Mouse (Mus musculus) cerebellum, adult 8-10 months (tissue): ENCODE data around the gene Gm4869.
"Not testable (repeated sequence)": the region's sequence is repeated elsewhere in the genome, so short reads cannot be mapped to it uniquely, and the experiment has no call there.

Experiments used
- DNase-seq: peaks from one replicate; pipeline ENCODE4 v3.0.0; 2022

Gm4869 gene

DNA sequence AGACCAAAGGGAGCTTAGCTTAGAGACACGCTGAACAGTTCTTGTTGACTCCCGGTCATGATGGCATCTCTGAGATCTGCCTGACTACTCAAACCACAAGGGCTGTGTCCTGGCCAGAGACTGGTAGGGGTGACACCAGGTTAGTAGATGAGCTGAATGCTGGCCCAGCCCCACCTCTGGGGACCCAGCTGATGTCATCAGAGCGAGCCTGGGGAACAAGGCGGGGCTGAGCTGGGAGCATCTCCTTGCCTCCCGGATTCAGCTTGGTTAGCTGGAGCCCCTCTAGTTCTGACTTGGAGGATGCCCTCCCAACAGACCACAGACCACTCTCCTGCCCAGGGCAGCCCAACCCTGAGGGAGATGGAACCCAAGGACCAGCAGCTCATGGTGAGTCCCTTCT lies at the start of gene Gm4869:
Gene Gm4869, plus strand, starts transcription at position 301 of the 400 bp plus-strand sequence.
- DNase-seq = no peak

DNA sequence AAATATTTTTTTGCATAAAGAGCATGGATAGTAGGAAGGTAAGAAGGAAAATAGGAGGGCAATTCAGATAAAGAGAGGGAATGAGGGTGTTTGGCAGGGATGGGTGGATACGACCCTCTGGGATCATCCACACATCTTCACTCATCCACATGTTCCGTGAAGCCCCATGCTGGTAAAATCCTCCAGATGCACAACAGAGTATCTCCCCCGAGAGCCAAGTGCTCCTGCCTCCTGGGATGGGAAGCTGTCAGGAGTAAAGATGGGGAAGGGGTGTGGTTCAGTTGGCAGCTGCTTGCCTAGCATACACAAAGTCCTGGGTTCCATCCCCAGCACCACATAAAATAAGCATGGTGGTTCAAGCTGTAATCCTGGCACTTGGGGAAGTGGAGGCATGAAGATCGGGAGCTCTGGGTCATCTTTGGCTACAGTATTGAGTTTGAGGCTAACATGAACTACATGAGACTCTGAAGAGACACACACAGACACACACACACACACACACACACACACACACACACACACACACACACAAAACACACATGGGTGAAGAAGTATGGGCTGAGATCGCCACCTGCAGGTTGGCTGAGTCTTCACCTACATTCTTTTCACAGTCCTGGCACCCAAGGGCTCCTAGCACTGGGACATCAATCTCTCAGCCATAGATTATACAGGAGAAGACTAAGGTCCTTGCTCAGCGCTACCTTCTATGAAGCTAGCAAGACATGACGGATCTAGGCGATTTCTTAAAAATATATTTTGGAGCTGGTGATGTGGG lies 49.1 kb upstream of the Gm4869 start:
- DNase-seq = no peak

DNA sequence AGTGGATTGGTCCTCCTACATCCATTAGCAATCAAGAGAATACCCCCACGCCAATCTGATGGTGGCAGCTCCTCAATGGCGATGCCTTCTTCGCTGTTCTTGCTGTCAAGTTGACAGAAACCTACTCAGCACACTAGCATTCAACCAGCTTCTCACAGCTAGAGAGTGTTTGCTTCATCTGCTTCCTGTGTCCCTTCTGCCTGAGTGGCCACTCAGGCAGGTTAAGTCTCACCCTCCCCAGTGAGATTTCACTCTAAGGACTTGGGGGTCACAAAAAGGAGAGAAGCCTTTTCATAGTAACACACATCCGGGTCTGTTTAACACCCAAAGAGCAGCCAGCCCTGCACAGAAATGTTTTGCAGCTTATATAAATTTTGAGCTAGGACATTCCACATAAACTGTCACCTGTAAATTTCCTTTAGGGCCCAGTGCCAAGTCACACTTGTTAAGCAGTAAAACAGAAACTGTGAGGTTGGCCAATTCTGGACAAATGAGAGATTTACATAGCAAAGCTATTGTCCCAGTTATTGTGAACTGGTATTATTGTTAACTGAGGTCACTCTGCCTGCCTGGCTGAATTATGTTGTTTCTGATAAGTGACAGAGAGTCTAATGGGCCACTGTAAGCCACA lies 42.7 kb upstream of the Gm4869 start:
- no peak for DNase-seq

DNA sequence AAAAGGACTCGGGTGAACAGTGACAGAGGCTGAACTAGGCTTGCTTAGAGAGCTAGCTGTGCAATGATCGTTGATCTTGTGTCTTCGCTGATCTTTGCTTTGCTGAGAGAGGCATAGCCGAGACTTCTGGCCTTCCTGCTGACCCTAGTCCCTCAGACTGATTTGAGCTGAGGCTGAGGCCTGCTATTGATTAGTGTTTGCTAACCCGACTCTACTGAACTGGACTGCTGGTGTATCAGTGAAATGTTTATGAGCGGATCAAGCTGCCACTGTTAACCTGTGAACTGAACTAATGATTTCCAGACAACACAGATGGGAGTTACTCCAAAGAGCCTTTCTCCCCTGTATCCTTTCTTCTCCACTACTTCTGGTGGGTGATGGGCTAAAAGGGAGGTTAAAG lies 40.3 kb upstream of the Gm4869 start:
- DNase-seq = no peak

DNA sequence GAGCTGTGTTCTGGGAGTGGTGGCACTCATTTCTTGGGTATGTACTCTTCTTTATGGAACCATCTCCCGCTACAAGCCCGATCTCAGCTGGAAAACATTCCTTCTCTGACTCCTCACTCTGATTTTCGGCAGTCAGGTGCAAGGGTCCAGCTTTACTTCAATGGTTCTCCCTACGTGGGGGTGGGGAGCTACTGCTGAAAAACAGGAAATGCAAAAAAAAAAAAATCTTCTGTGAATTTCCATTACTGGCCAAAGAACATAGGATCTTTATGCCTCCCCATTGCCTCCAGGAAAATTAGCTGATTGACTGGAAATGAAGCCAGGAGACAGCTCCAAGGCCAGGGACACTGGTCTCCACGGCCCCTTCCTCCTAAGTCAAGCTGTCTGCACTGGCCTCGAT lies 38.8 kb upstream of the Gm4869 start:
- DNase-seq = no peak

DNA sequence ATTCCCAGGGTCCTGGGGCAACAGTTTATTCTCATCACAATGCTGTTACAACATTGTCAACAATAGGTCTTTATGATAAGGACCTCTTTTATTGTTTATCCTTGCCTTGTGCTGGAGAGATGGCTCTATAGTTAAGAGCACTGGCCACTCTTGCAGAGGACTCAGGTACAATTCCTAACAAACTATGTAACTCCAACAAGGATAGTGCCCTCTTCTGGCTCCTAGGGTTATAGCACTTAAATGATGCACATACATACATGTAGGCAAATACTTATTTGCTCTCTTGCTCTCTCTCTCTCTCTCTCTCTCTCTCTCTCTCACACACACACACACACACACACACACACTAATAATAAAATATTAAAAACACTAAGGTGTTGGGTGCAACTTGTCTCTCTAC lies 36.6 kb upstream of the Gm4869 start:
- no peak for DNase-seq

DNA sequence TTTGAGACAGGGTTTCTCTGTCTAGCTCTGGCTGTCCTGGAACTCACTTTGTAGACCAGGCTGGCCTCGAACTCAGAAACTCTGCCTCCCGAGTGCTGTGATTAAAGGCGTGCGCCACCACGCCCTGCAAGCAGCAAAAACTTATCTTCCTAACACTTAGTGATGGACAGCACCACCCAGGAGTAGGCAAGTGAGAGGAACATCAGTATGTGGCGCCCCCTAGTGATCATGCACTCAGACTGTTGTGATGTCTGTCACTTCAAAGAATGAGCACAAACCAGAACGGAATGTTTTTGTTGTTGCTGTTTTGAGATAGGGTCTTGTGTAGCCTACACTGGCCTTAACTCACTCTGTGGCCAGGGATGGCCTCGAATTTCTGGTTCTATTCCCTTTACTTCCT lies 34.1 kb upstream of the Gm4869 start:
- peak; percentile 30 for DNase-seq

DNA sequence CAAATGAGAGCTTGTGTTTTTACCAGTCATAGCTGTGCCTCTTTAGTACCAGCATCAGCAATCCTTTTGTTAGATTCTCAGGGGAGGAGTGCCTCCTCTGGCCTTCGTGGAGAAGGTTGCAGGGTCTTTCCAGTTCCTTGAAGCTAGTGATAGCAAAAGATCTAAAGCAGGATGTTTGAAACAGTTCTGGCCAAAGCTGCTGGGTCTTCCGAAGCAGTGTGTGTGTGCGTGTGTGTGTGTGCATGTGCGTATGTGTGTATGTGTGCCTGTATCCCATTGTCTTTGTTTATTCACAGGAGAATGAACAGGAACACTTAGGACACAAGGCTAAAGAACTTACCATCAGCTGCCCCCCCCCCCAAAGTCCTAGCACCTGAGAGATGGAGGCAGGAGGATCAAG lies 30.8 kb upstream of the Gm4869 start:
- no peak for DNase-seq

DNA sequence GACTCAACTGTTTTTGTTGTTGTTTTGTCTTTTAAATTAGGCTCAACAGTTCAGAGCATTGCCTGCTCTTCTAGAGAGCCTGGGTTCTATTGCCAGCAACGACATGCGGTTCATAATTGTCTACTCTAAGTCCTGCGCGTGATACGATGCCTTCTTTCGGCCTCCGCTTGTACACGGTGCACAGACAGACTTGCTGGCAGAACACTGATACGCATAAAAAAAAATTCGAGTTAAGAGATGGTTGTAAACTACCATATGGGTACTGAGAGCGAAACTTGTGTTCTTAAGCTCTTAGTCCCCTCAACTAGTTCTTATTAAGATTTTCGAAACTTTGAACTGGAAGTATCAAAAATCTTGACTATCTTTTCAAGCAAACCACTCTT lies 27.3 kb upstream of the Gm4869 start:
- DNase-seq = peak; percentile 22

DNA sequence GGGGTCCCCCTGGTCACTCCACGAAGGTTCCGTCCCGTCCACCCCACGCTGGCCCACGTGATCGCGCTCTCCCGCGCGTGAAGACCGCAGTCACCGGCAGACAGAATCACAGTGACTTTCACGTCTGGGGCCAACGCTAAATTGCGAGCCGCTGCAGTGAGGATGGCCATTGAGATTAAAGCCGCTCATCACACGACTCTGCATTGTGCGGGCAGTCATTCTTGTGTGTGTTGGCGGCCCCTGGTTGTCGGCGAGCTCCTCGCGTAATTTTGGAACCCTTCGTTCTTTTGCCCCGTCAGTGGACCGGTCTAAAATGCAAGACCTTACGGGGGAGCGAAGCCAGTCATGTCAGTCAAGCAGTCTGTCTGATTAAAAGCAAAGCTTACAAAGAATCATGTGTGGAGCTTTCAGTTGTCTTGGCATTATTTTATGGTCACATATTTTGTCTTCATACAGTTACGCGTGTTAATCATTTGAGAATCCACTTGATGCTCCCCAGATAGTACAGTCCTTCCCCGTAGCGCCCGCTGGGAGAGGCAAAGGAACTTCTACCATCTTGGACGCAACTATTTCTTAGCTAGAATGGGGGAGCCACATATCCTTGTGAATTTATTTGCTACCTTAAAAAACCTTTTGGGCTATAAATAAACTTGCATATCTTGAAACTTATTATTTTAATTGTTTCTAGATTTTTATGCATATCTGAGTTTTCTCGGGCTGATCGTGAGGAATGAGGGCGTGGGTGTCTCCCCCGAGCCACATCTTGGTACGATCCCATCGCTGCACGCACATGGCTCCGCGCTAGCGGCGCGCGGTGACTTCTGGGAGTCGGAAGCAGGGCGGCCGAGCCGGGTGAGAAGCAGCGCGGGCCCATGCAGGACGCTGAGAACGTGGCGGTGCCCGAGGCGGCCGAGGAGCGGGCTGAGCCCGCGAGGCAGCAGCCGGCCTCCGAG lies 26.7 kb upstream of the Gm4869 start, which contains the start of gene Eif3b:
Gene Eif3b, plus strand, starts transcription at position 840 of the 953 bp plus-strand sequence.
- peak; percentile 91 for DNase-seq

DNA sequence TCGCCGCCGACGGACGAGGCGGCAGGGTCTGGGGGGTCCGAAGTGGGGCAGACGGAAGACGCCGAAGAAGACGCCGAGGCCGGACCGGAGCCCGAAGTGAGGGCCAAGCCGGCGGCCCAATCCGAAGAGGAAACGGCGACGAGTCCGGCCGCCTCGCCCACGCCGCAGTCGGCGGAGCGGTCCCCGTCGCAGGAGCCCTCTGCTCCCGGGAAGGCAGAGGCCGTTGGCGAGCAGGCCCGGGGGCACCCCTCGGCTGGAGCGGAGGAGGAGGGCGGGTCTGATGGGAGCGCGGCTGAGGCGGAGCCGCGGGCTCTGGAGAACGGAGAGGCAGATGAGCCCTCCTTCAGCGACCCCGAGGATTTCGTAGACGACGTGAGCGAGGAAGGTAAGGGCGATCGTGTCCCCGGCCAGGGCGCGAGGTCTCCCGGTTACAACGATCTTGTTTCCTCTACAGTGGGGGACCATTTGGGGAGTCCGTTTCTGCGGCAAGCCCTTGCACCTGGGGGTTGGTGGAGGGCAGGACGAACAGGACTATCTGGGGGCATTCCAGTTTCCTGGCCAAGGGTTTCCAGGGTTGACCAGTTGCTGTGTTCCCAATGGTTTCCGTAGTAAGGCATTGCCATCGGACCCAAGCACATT lies 25.9 kb upstream of the Gm4869 start:
- DNase-seq = no peak

DNA sequence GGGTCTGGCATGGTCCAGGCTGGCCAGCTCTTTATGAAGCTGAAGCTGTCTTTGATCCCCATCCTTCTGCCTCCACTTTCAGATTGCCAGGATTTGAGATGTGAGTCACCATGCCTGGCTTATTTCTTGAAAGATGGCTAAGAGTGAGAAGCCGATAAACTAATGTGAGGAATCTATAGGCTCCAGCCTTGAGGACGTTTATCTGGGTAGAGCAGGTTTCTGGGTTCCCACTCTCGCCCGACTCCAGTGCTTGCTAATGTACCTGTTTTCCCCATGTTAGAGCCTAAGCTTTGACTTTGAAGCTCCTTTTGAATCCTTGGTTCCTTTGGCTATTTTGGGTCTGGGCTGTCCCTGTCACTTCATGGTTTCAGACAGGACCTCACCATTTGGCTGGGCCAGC lies 24.8 kb upstream of the Gm4869 start:
- DNase-seq = no peak

DNA sequence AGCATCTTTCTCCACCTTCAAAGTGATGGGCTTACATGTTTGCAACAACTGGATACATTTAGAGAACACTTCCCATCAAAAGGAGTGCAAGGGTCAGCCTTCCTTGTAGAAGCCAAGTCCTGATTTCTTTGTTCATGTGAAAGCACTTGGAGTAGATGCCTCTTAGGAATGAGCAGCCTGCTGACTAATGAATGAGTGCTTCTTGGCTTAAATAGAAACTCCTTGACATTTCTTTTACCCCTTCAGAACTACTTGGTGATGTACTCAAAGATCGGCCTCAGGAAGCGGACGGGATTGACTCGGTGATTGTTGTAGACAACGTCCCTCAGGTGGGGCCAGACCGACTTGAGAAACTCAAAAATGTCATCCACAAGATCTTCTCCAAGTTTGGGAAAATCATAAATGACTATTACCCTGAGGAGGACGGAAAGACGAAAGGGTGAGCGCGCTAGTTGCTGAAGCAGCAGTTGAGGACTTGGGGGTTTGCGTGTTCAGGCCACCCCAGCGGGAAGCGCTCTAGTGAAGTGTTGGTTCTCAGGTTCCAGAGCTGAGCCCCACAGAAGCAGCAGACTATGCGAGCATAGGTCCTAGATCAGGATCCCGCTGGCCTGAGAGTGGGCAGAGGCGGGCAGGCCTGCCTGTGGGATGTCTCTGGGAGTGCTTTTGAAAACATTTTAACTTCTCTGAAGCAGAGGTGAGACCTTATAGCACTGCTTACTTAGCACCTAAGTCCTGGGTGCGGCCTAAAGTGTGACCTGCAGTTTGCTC lies 20.2 kb upstream of the Gm4869 start:
- no peak for DNase-seq

DNA sequence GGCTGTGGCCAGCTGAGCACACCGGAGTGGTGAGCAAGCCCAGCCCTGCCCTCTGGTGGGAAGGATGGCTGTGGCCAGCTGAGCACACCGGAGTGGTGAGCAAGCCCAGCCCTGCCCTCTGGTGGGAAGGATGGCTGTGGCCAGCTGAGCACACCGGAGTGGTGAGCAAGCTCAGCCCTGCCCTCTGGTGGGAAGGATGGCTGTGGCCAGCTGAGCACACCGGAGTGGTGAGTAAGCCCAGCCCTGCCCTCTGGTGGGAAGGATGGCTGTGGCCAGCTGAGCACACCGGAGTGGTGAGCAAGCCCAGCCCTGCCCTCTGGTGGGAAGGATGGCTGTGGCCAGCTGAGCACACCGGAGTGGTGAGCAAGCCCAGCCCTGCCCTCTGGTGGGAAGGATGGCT lies 6.3 kb upstream of the Gm4869 start:
- not testable (repeated sequence) for DNase-seq

DNA sequence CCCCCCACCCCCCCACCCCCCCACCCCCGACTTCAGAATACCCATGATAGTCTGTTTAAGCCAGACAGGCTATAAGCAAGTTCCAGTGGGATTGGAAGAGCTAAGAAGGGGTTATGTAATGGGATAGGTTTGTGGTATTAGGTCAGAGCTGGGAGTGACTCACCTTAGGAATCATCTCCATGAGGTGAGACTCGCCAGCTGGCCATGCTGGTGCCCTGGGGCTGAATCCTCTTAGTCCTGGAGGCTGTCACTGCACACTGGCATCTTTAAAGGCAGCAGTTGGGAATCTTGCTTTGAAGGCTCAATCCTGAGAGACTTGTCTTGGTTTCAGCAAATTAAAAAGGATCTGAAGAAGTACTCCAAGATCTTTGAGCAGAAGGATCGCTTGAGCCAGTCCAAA lies 4.0 kb upstream of the Gm4869 start:
- peak; percentile 37 for DNase-seq

DNA sequence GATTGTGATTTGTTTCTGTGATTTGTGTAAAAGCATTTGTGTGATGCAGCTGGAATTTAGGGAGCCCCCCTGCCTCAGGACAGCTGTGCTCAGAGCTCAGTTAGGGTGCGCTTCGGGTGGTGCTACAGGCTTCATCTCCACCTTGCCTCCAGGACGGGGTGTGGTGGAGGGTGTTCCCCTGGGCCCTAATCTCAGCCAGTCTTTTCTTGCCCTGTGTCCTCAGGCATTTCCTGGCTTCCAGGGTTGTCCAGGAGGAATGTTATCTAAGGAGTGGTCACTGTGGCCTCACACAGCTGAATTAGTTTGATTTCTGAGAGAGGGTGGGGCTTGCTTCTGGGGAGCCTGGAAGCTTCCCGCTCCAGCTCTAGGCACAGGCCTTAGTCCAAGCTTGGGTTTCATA lies 1.4 kb upstream of the Gm4869 start:
- no peak for DNase-seq

DNA sequence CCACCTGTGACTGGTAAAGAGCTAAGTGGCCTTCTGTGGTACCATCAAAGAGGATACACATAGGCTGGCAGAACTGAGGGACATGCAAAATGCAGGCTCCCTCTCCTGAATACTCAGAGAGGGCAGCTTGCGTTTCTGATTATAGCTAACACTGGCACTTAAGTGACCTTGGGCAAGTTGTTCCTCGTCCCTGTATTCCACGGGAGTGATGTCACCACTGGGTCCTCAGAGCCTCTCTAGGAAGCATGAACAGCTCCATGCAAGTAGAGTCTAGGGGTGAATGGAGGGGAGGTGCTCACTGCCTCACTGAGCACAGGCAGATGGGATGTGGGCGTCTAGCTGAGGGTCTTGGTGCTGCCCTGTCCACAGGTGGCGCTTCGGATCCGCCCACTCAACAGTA lies 609 bp downstream of the Gm4869 start:
- DNase-seq = no peak

DNA sequence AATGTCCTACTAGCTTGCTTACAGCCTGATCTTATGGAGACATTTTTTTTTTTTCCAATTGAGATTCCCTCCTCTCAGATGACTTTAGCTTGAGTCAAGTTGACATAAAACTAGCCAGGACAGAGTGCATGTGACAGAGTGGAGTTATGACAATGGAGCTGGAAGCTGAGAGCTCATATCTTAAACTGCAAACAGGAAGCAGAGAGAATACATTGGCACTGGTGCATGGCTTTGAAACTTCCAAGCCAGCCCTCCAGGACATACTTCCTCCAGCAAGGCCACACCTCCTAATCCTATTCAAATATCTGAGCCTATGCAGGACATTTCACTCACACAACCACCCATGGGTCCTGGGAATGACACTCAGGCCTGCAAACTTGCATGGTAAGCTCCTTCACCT lies 9.0 kb downstream of the Gm4869 start:
- DNase-seq = no peak

DNA sequence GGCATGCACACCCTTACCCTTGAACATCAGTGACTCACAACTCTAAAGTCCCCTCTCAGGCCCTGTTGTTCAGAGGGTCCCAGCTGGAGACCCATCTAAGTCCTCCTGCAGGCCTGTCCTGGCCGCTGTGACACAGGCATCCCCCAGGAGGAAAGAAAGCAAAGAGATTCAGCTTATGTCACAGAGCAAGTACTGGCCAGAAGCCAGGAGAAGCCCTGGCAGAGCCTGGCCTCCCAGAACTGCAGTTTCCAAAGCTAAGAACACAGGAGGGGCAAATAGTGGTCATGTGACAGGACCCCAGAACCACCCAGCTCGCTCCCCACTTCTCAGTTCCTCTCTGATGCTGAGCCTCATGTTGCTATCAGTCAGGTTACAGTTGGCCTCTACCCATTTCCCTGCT lies 10.0 kb downstream of the Gm4869 start:
- no peak for DNase-seq

DNA sequence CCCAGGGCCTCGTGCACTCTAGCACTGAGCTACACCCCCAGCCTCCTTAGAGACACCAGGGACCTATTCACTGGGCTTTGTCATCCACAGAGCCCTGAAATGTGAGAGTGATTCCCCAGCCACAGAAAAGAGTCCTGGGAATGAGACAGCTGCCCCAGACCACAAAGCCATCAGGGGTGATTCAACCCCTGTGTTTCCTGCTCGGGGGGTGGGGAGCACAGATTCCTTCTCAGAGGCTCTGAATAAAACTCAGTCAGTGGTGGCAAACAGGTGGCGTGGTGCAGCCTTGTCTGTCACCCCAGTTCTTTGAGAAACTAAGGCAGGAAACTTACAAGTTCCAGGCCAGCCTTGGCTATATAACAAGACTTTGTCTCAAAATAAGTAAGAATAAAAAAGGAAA lies 16.0 kb downstream of the Gm4869 start:
- no peak for DNase-seq

DNA sequence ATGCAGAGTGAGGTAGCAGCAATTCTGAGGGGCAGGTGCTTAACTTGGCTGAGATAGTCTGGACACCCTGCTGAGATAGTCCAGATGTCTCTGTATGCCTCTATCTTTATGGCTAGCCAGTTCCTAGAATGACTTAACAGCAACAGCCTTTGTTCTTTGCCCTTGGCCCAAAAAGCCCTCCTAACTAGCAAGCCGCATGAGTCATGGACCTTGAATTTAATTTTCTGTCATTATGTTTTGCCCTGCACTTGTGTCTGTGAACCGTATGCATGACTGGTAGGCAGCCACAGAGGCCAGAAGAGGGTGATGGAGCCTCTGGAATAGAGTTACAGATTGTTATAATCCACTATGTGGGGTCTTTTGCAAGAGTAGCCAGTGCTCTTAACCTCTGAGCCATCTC lies 17.7 kb downstream of the Gm4869 start:
- not testable (repeated sequence) for DNase-seq

DNA sequence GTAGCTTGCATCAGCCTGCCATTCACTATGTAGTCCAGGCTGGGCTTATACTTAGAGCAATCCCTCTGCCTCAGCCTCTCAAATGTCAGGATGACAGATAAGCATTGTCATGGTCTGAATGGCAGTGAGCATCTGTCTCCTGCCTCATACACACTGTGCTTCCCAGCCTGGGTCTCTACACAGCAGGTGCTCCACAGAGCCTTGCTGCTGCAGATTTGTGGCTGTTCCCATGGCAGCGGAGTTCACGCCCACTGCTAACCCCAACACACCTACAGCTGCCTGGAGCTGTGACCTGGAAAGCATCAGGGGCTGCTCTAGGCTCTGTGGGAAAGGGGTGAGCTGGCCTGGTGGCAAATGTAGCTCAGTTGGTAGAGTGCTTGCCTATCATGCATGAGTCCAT lies 19.5 kb downstream of the Gm4869 start:
- no peak for DNase-seq
